Mouse (Mus musculus) olfactory bulb, adult 2 months (tissue): ENCODE data around the gene Cxcl9. TPM values are rescaled to one million over a fixed set of nuclear protein-coding genes. Genes with fewer than 3 reads are reported as not detected.

Experiments used
- H3K27ac ChIP-seq: fragments of 200-500 bp; 2 replicates; pipeline ENCODE4 v1.5.1; 2012; ENCODE audit warnings: low read depth, low read length; ENCODE audit not compliant: insufficient read depth
- H3K4me1 ChIP-seq: fragments of 200-500 bp; 2 replicates; pipeline ENCODE4 v1.6.1; 2012; ENCODE audit warnings: low read length; ENCODE audit not compliant: control insufficient read depth, insufficient read depth
- H3K4me3 ChIP-seq: fragments of 200-500 bp; 2 replicates; pipeline ENCODE4 v1.5.1; 2012; ENCODE audit warnings: mild to moderate bottlenecking, low read depth, low read length, moderate library complexity; ENCODE audit not compliant: insufficient read depth
- CTCF ChIP-seq: fragments of 200-500 bp; IDR thresholded peaks from 2 replicates; pipeline ENCODE4 v1.5.1; 2012; ENCODE audit warnings: low read depth, mild to moderate bottlenecking, low read length, moderate library complexity; ENCODE audit not compliant: insufficient read depth
- POLR2A ChIP-seq: fragments of 200-500 bp; IDR thresholded peaks from 2 replicates; pipeline ENCODE4 v1.6.1; 2012; ENCODE audit warnings: mild to moderate bottlenecking, low read depth, low read length, moderate library complexity; ENCODE audit not compliant: insufficient read depth
- WGBS: fragments of 180-500 bp; shearing (Covaris S2); methylation state at CpG from one replicate; pipeline ENCODE4 v1.1.7; 2018; 5-methylcytosine and 5-hydroxymethylcytosine counted together
- polyA plus RNA-seq: library from polyadenylated mRNA; stranded (reverse); fragments of >200 nt; gene quantifications from 2 replicates; pipeline ENCODE4 v1.2.4, GENCODE M21; 2012; ENCODE audit warnings: low replicate concordance; ENCODE audit not compliant: missing spikeins, insufficient read depth, insufficient read length

Cxcl9 gene
- polyA plus RNA-seq: not detected in 2 replicates

GRCm38 (mm10) chr5:92327929-92328328 is at the start of gene Cxcl9:
Gene Cxcl9, minus strand, starts transcription at chr5:92328079.
- Histone ChIP-seq H3K4me1 (no peaks in the 10 kb centered on the region), H3K27ac (no peak within 1 kb of the TSS), H3K4me3 (no peak within 1 kb of the TSS)
- no peak for TF ChIP-seq POLR2A
- WGBS: 88% methylated on average over 7 of the region's 7 CpGs

GRCm38 (mm10) chr5:92376795-92377405 is 49.0 kb upstream of the Cxcl9 start:
- no peaks in the 10 kb centered on the region for H3K4me1 ChIP-seq
- WGBS: 31% methylated on average over 13 of the region's 13 CpGs
- TF ChIP-seq CTCF (no peak), POLR2A (no peak)

GRCm38 (mm10) chr5:92375368-92375767 is 47.5 kb upstream of the Cxcl9 start:
- 91% methylated on average over 17 of the region's 17 CpGs for WGBS
- H3K27ac ChIP-seq: no peak overlapping the region

More at GRCm38 (mm10) chr5:92376795-92377405, 49.0 kb upstream of the Cxcl9 start:
- Histone ChIP-seq H3K4me3 (no peak overlapping the region), H3K27ac (no peak overlapping the region)

GRCm38 (mm10) chr5:92374721-92375142 is 46.9 kb upstream of the Cxcl9 start:
- Histone ChIP-seq H3K27ac (no peak overlapping the region), H3K4me1 (peaks cover 4% of the 10 kb centered on the region; the same call in 1 of the 2 replicates), H3K4me3 (no peak overlapping the region)
- TF ChIP-seq POLR2A (no peak), CTCF (no peak)
- WGBS: 84% methylated on average over 6 of the region's 6 CpGs

More at GRCm38 (mm10) chr5:92375368-92375767, 47.5 kb upstream of the Cxcl9 start:
- H3K4me1 ChIP-seq: peaks cover 4% of the 10 kb centered on the region; the same call in 1 of the 2 replicates
- H3K4me3 ChIP-seq: no peak overlapping the region
- TF ChIP-seq POLR2A: no peak
- no peak for TF ChIP-seq CTCF

- Histone ChIP-seq H3K4me1 (peaks cover 4% of the 10 kb centered on the region; the same call in 1 of the 2 replicates), H3K4me3 (no peak overlapping the region), H3K27ac (no peak overlapping the region)
- TF ChIP-seq POLR2A (no peak), CTCF (no peak)
- 88% methylated on average over 2 of the region's 2 CpGs for WGBS
These were observed 44.7 kb upstream of the Cxcl9 start for GRCm38 (mm10) chr5:92372605-92373004.

GRCm38 (mm10) chr5:92371361-92371976 is 43.6 kb upstream of the Cxcl9 start:
- Histone ChIP-seq H3K27ac (no peak overlapping the region), H3K4me1 (peaks cover 4% of the 10 kb centered on the region; the same call in 1 of the 2 replicates), H3K4me3 (no peak overlapping the region)
- TF ChIP-seq POLR2A (no peak), CTCF (no peak)
- 53% methylated on average over 14 of the region's 14 CpGs for WGBS

GRCm38 (mm10) chr5:92370891-92371290 is 43.0 kb upstream of the Cxcl9 start:
- WGBS: 52% methylated on average over 6 of the region's 6 CpGs
- Histone ChIP-seq H3K27ac (no peak overlapping the region), H3K4me1 (peaks cover 4% of the 10 kb centered on the region; the same call in 1 of the 2 replicates), H3K4me3 (no peak overlapping the region)
- TF ChIP-seq CTCF (no peak), POLR2A (no peak)

GRCm38 (mm10) chr5:92370392-92370791 is 42.5 kb upstream of the Cxcl9 start:
- Histone ChIP-seq H3K4me1 (peaks cover 4% of the 10 kb centered on the region; the same call in 1 of the 2 replicates), H3K4me3 (no peak overlapping the region), H3K27ac (no peak overlapping the region)
- TF ChIP-seq CTCF: no peak
- no peak for TF ChIP-seq POLR2A
- 84% methylated on average over 6 of the region's 6 CpGs for WGBS

- H3K27ac ChIP-seq: peak overlapping the region; percentile 25; the same call in 1 of the 2 replicates
- TF ChIP-seq CTCF: no peak
- no peak for TF ChIP-seq POLR2A
These were observed 41.5 kb upstream of the Cxcl9 start for GRCm38 (mm10) chr5:92369151-92369994.

More at GRCm38 (mm10) chr5:92369151-92369994, 41.5 kb upstream of the Cxcl9 start:
- Histone ChIP-seq H3K4me1 (peaks cover 4% of the 10 kb centered on the region; the same call in 1 of the 2 replicates), H3K4me3 (no peak overlapping the region)
- 49% methylated on average over 13 of the region's 13 CpGs for WGBS
